Comparison of ENCODE assay signal across 30 mouse cellular contexts in the genomic region with DNA sequence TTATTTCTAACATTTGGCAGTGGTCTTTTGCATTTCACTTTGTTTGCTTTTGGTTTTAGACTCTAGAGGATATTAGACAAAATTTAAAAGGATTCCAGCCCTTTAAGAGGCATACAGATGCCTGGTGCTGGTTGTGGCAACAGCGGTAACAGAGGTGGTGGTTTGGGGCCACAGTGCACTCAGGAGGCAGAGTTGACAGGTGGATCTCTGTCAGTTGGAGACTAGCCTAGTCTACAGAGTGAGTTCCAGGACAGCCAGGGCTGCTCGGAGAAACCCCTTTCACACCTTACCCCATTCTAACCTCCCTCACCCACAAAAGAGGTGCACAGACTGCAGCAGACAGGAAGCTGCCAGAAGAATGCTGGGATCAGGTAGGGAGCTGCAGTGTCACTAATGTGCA.
DNase-seq lines count a peak whose midpoint lies in the region; ATAC-seq lines count a peak whose summit lies in the region.
"Had no signal": no experiment of that assay in that cellular context is flagged by ENCODE, and none has a peak within 500 bp of the region (broad histone marks: within the 10 kb centered on the region; RNA-seq: fewer than 3 reads in every experiment).

No protein-coding gene starts in this region.

- no peaks in the 10 kb centered on the region for H3K36me3 ChIP-seq in heart, embryonic 16.5 days (ENCODE audit: control insufficient read depth, insufficient read depth)
- H3K36me3 ChIP-seq: embryonic facial prominence, embryonic 10.5 days; embryonic facial prominence, embryonic 15.5 days; hindbrain, embryonic 13.5 days; limb, embryonic 12.5 days; neural tube, embryonic 13.5 days had no signal

- no peak overlapping the region for H3K27ac ChIP-seq in heart, embryonic 16.5 days (ENCODE audit: low read length)
- H3K27ac ChIP-seq: embryonic facial prominence, embryonic 10.5 days; embryonic facial prominence, embryonic 15.5 days; forebrain, embryonic 13.5 days; hindbrain, embryonic 13.5 days; limb, embryonic 12.5 days; neural tube, embryonic 13.5 days had no signal

- no peaks in the 10 kb centered on the region for H3K27me3 ChIP-seq in heart, embryonic 16.5 days (ENCODE audit: control insufficient read depth, insufficient read depth, low read length)
- H3K27me3 ChIP-seq: embryonic facial prominence, embryonic 15.5 days; forebrain, embryonic 13.5 days; hindbrain, embryonic 13.5 days; limb, embryonic 12.5 days; neural tube, embryonic 13.5 days had no signal

- no peak overlapping the region for H3K4me2 ChIP-seq in heart, embryonic 16.5 days (ENCODE audit: low read depth, low read length)
- H3K4me2 ChIP-seq: embryonic facial prominence, embryonic 15.5 days; forebrain, embryonic 13.5 days; hindbrain, embryonic 13.5 days; limb, embryonic 12.5 days; liver, embryonic 11.5 days; midbrain, embryonic 11.5 days; neural tube, embryonic 13.5 days had no signal

- no peak overlapping the region for H3K4me3 ChIP-seq in heart, embryonic 16.5 days (ENCODE audit: low read length)
- H3K4me3 ChIP-seq: embryonic facial prominence, embryonic 10.5 days; embryonic facial prominence, embryonic 15.5 days; forebrain, embryonic 13.5 days; hindbrain, embryonic 13.5 days; limb, embryonic 12.5 days; myocyte; neural tube, embryonic 13.5 days had no signal

- WGBS in heart, embryonic 16.5 days: 77% methylated on average over 2 of the region's 2 CpGs

- ATAC-seq in heart, embryonic 16.5 days (replicated peaks; ENCODE audit: extremely low read depth, insufficient read depth, low FRiP score): peak; percentile 34; the same call in 1 of the 2 replicates
- ATAC-seq in monocyte, adult 5-6 weeks (replicated peaks; ENCODE audit: insufficient number of reproducible peaks, low FRiP score, low TSS enrichment, poor library complexity, severe bottlenecking): no peak
- ATAC-seq: activated CD4-positive, CD25-positive, alpha-beta regulatory T cell, adult 4 months; forebrain, embryonic 13.5 days; intestine, embryonic 16.5 days; midbrain, embryonic 16.5 days had no signal

- no peaks in the 10 kb centered on the region for H3K9me3 ChIP-seq in heart, embryonic 16.5 days (replicated peaks; ENCODE audit: control insufficient read depth, low read length)
- H3K9me3 ChIP-seq: embryonic facial prominence, embryonic 10.5 days; embryonic facial prominence, embryonic 15.5 days; forebrain, embryonic 13.5 days; hindbrain, embryonic 13.5 days; limb, embryonic 12.5 days; neural tube, embryonic 13.5 days had no signal

- peaks cover 27% of the 10 kb centered on the region for H3K4me1 ChIP-seq in heart, embryonic 16.5 days (ENCODE audit: control insufficient read depth, insufficient read depth, low read length)

- DNase-seq in heart, postnatal 4 days: no peak
- peak; percentile 24 to 59 for DNase-seq in thymus, adult 18-20 months
- DNase-seq in thymus, postnatal 25 days: peak; percentile 65
- DNase-seq in heart, adult 8-10 months (ENCODE audit: low spot score): no peak
- no peak for DNase-seq in frontal cortex, postnatal 14 days (ENCODE audit: low spot score in 2 of 2)
- DNase-seq: adrenal gland, adult 2 months; adrenal gland, postnatal 36 days; cerebellum, adult 18-20 months; cerebellum, postnatal 10 days; gastrocnemius, postnatal 36 days; heart, postnatal 36 days; kidney, adult 9 months; kidney, postnatal 10 days; layer of hippocampus, adult 9-11 months; lung, postnatal 36 days; right cerebral cortex, postnatal 4 days had no signal

- no peak overlapping the region for H3K9ac ChIP-seq in heart, embryonic 16.5 days (ENCODE audit: low read length)
- H3K9ac ChIP-seq: embryonic facial prominence, embryonic 15.5 days; forebrain, embryonic 13.5 days; hindbrain, embryonic 13.5 days; limb, embryonic 12.5 days; neural tube, embryonic 13.5 days had no signal

Comparison
In these comparisons a context has a peak if more than half of its experiments do, and no peak if none do; other contexts are left out.
1. DNase-seq: peak in thymus, adult 18-20 months (2 of 2) and thymus, postnatal 25 days (single experiment); none in heart, postnatal 4 days (single experiment), heart, adult 8-10 months (single experiment) and frontal cortex, postnatal 14 days (0 of 2).